Mouse (Mus musculus) hindbrain, embryonic 10.5 days (tissue): ENCODE measurements around the gene Otud1. TPM values are rescaled to one million over a fixed set of nuclear protein-coding genes. Genes with fewer than 3 reads are reported as not detected.

Source experiments
- DNase-seq: peaks from one replicate; pipeline ENCODE4 v3.0.0-alpha.2; 2017; ENCODE audit warnings: low spot score
- H3K27ac ChIP-seq: fragments of 300-500 bp; sonication (generic); 2 replicates; pipeline ENCODE4 v1.5.1; 2016; ENCODE audit warnings: mild to moderate bottlenecking, moderate library complexity
- H3K27me3 ChIP-seq: fragments of 300-500 bp; sonication (generic); 2 replicates; pipeline ENCODE4 v1.6.1; 2016; ENCODE audit warnings: mild to moderate bottlenecking; ENCODE audit not compliant: poor library complexity, insufficient read depth, severe bottlenecking
- H3K36me3 ChIP-seq: fragments of 300-500 bp; sonication (generic); 2 replicates; pipeline ENCODE4 v1.6.1; 2016; ENCODE audit warnings: mild to moderate bottlenecking, moderate library complexity
- H3K4me1 ChIP-seq: fragments of 300-500 bp; sonication (generic); replicated peaks from 2 replicates; pipeline ENCODE4 v1.6.1; 2016; ENCODE audit warnings: mild to moderate bottlenecking
- H3K4me3 ChIP-seq: fragments of 300-500 bp; sonication (generic); 2 replicates; pipeline ENCODE4 v1.5.1; 2016; ENCODE audit warnings: mild to moderate bottlenecking, moderate library complexity
- H3K9me3 ChIP-seq: fragments of 300-500 bp; sonication (generic); 2 replicates; pipeline ENCODE4 v1.6.1; 2016; ENCODE audit warnings: mild to moderate bottlenecking, moderate library complexity
- WGBS: fragments of 180-500 bp; shearing (Covaris S2); methylation state at CpG from one replicate; pipeline ENCODE4 v1.1.7; 2016; 5-methylcytosine and 5-hydroxymethylcytosine counted together
- polyA plus RNA-seq: library from polyadenylated mRNA; unstranded; fragments of >200 nt; fragmentation: Nextera tagmentation; extraction: Ambion mirVana; gene quantifications from 2 replicates; pipeline ENCODE4 v1.2.1, GENCODE M21; 2016

Gene Otud1
- polyA plus RNA-seq, 1 experiment from 2014 or later: 0.90 TPM

GRCm38 (mm10) chr2:19657881-19658589 is 483 bp downstream of the Otud1 start:
- H3K4me3 ChIP-seq: peak overlapping the region; percentile 67
- peaks cover 17% of the 10 kb centered on the region; the same call in 1 of the 2 replicates for H3K4me1 ChIP-seq
- H3K27ac ChIP-seq: peak overlapping the region; percentile 85
- H3K27me3 ChIP-seq: peaks cover 54% of the 10 kb centered on the region
- WGBS: under 1% methylated on average over 104 of the region's 108 CpGs
- DNase-seq: peak; percentile 65
- no peaks in the 10 kb centered on the region for H3K36me3 ChIP-seq
- H3K9me3 ChIP-seq: no peaks in the 10 kb centered on the region

GRCm38 (mm10) chr2:19658661-19659384 is 1.3 kb downstream of the Otud1 start:
- 4% methylated on average over 49 of the region's 49 CpGs for WGBS
- H3K9me3 ChIP-seq: no peaks in the 10 kb centered on the region
- peaks cover 54% of the 10 kb centered on the region for H3K27me3 ChIP-seq
- no peak for DNase-seq
- H3K36me3 ChIP-seq: no peaks in the 10 kb centered on the region
- H3K27ac ChIP-seq: peak overlapping the region; percentile 85
- peak overlapping the region; percentile 67 for H3K4me3 ChIP-seq
- H3K4me1 ChIP-seq: peaks cover 17% of the 10 kb centered on the region; the same call in 1 of the 2 replicates

- no peak for DNase-seq
- Histone ChIP-seq H3K4me1 (peaks cover 17% of the 10 kb centered on the region; the same call in 1 of the 2 replicates), H3K4me3 (no peak overlapping the region), H3K36me3 (no peaks in the 10 kb centered on the region), H3K9me3 (no peaks in the 10 kb centered on the region), H3K27me3 (peaks cover 37% of the 10 kb centered on the region), H3K27ac (no peak overlapping the region)
Measured at GRCm38 (mm10) chr2:19660875-19661274, 3.3 kb downstream of the Otud1 start.

- no peak overlapping the region for H3K27ac ChIP-seq
- no peaks in the 10 kb centered on the region for H3K36me3 ChIP-seq
- H3K4me3 ChIP-seq: no peak overlapping the region
- no peaks in the 10 kb centered on the region for H3K9me3 ChIP-seq
- peaks cover 27% of the 10 kb centered on the region for H3K27me3 ChIP-seq
- DNase-seq: no peak
- peaks cover 10% of the 10 kb centered on the region; the same call in 1 of the 2 replicates for H3K4me1 ChIP-seq
- 84% methylated on average over 4 of the region's 4 CpGs for WGBS
Measured at GRCm38 (mm10) chr2:19663146-19663848, 5.7 kb downstream of the Otud1 start.

- peaks cover 2% of the 10 kb centered on the region; the same call in 1 of the 2 replicates for H3K4me1 ChIP-seq
- WGBS: 68% methylated on average over 6 of the region's 6 CpGs
- H3K27ac ChIP-seq: no peak overlapping the region
- H3K9me3 ChIP-seq: no peaks in the 10 kb centered on the region
- no peaks in the 10 kb centered on the region for H3K36me3 ChIP-seq
- DNase-seq: no peak
- no peak overlapping the region for H3K4me3 ChIP-seq
- H3K27me3 ChIP-seq: peaks cover 18% of the 10 kb centered on the region
Measured at GRCm38 (mm10) chr2:19664147-19664546, 6.6 kb downstream of the Otud1 start.

GRCm38 (mm10) chr2:19664555-19665475 is 7.3 kb downstream of the Otud1 start:
- DNase-seq: no peak
- Histone ChIP-seq H3K27ac (no peak overlapping the region), H3K4me1 (no peaks in the 10 kb centered on the region; the same call in 1 of the 2 replicates), H3K4me3 (no peak overlapping the region), H3K9me3 (no peaks in the 10 kb centered on the region), H3K36me3 (no peaks in the 10 kb centered on the region), H3K27me3 (peaks cover 12% of the 10 kb centered on the region)
- WGBS: 42% methylated on average over 7 of the region's 7 CpGs

- H3K36me3 ChIP-seq: no peaks in the 10 kb centered on the region
- no peaks in the 10 kb centered on the region; the same call in 1 of the 2 replicates for H3K4me1 ChIP-seq
- 46% methylated on average over 3 of the region's 3 CpGs for WGBS
- no peak overlapping the region for H3K27ac ChIP-seq
- DNase-seq: no peak
- peaks cover 1% of the 10 kb centered on the region for H3K27me3 ChIP-seq
- no peak overlapping the region for H3K4me3 ChIP-seq
- H3K9me3 ChIP-seq: no peaks in the 10 kb centered on the region
Measured at GRCm38 (mm10) chr2:19665841-19666240, 8.3 kb downstream of the Otud1 start.

GRCm38 (mm10) chr2:19670851-19671688 is 13.5 kb downstream of the Otud1 start:
- Histone ChIP-seq H3K27me3 (no peaks in the 10 kb centered on the region), H3K36me3 (no peaks in the 10 kb centered on the region), H3K27ac (no peak overlapping the region), H3K9me3 (no peaks in the 10 kb centered on the region), H3K4me1 (no peaks in the 10 kb centered on the region), H3K4me3 (no peak overlapping the region)
- 88% methylated on average over 13 of the region's 13 CpGs for WGBS
- DNase-seq: no peak

GRCm38 (mm10) chr2:19682997-19683396 is 25.4 kb downstream of the Otud1 start:
- no peaks in the 10 kb centered on the region for H3K36me3 ChIP-seq
- DNase-seq: no peak
- no peaks in the 10 kb centered on the region for H3K9me3 ChIP-seq
- no peak overlapping the region for H3K4me3 ChIP-seq
- WGBS: 44% methylated on average over 3 of the region's 3 CpGs
- no peak overlapping the region for H3K27ac ChIP-seq
- H3K4me1 ChIP-seq: no peaks in the 10 kb centered on the region
- no peaks in the 10 kb centered on the region for H3K27me3 ChIP-seq

GRCm38 (mm10) chr2:19685489-19686147 is 28.1 kb downstream of the Otud1 start:
- 70% methylated on average over 14 of the region's 14 CpGs for WGBS
- Histone ChIP-seq H3K27me3 (no peaks in the 10 kb centered on the region), H3K36me3 (no peaks in the 10 kb centered on the region), H3K4me3 (no peak overlapping the region), H3K27ac (no peak overlapping the region), H3K9me3 (no peaks in the 10 kb centered on the region), H3K4me1 (no peaks in the 10 kb centered on the region)
- no peak for DNase-seq

- Histone ChIP-seq H3K9me3 (no peaks in the 10 kb centered on the region), H3K27ac (no peak overlapping the region), H3K27me3 (no peaks in the 10 kb centered on the region), H3K4me1 (no peaks in the 10 kb centered on the region), H3K4me3 (no peak overlapping the region), H3K36me3 (no peaks in the 10 kb centered on the region)
- WGBS: 84% methylated on average over 14 of the region's 14 CpGs
- DNase-seq: no peak
Measured at GRCm38 (mm10) chr2:19690094-19690493, 32.5 kb downstream of the Otud1 start.
